Mouse (Mus musculus) ES-CJ7 (cell line): ENCODE data around the gene Piwil1.
A peak's percentile ranks its signal among the peaks of the same experiment; 100 is the strongest.

Experiments
- DNase-seq: peaks from one replicate; pipeline ENCODE4 v3.0.0; 2011; ENCODE audit warnings: low read depth, low spot score

The Piwil1 gene

GRCm38 (mm10) chr5:128708929-128709328 lies 6.6 kb downstream of the Piwil1 start:
- no peak for DNase-seq

GRCm38 (mm10) chr5:128710596-128710995 lies 8.3 kb downstream of the Piwil1 start:
- DNase-seq = peak; percentile 81

- peak; percentile 84 for DNase-seq
These were observed 9.5 kb downstream of the Piwil1 start for GRCm38 (mm10) chr5:128711847-128712246.

- no peak for DNase-seq
These were observed 12.8 kb downstream of the Piwil1 start for GRCm38 (mm10) chr5:128715171-128715570.

- peak; percentile 45 for DNase-seq
These were observed 18.1 kb downstream of the Piwil1 start for GRCm38 (mm10) chr5:128720461-128720860.

- DNase-seq = peak; percentile 84
These were observed 27.0 kb downstream of the Piwil1 start for GRCm38 (mm10) chr5:128729341-128729740.

GRCm38 (mm10) chr5:128730634-128731033 lies 28.3 kb downstream of the Piwil1 start:
- DNase-seq = peak; percentile 76

- DNase-seq = peak; percentile 87
These were observed 30.2 kb downstream of the Piwil1 start for GRCm38 (mm10) chr5:128732416-128733014.

GRCm38 (mm10) chr5:128733955-128734354 lies 31.6 kb downstream of the Piwil1 start:
- DNase-seq = peak; percentile 87

- DNase-seq = peak; percentile 42
These were observed 33.6 kb downstream of the Piwil1 start for GRCm38 (mm10) chr5:128735921-128736320.

GRCm38 (mm10) chr5:128739168-128739837 lies 37.0 kb downstream of the Piwil1 start:
- no peak for DNase-seq

GRCm38 (mm10) chr5:128739838-128740171 lies 37.5 kb downstream of the Piwil1 start:
- DNase-seq = no peak

- DNase-seq = no peak
These were observed 42.0 kb downstream of the Piwil1 start for GRCm38 (mm10) chr5:128744351-128744750.

GRCm38 (mm10) chr5:128745206-128745605 lies 42.9 kb downstream of the Piwil1 start:
- no peak for DNase-seq

- no peak for DNase-seq
These were observed 43.9 kb downstream of the Piwil1 start for GRCm38 (mm10) chr5:128746261-128746660.

- no peak for DNase-seq
These were observed 58.8 kb downstream of the Piwil1 start for GRCm38 (mm10) chr5:128761118-128761517.

- DNase-seq = peak; percentile 49
These were observed 66.8 kb downstream of the Piwil1 start for GRCm38 (mm10) chr5:128769026-128769631.

GRCm38 (mm10) chr5:128776386-128776785 lies 74.1 kb downstream of the Piwil1 start:
- DNase-seq = peak; percentile 67

- DNase-seq = peak; percentile 28
These were observed 79.3 kb downstream of the Piwil1 start for GRCm38 (mm10) chr5:128781621-128782020.

- no peak for DNase-seq
These were observed 98.3 kb downstream of the Piwil1 start for GRCm38 (mm10) chr5:128800592-128800991.
